Mouse (Mus musculus) lung, postnatal 0 days (tissue): ENCODE measurements at regions not wholly inside any gene's neighbourhood (a gene's known extent, or its start where the extent isn't known, plus 50 kb on each side); places are given as distances from the start of the nearest gene placed in this dataset.

Experiments
- CTCF ChIP-seq: IDR thresholded peaks from 2 replicates; pipeline ENCODE4 v1.5.1; 2016; ENCODE audit warnings: antibody characterized with exemption, mild to moderate bottlenecking
- EP300 ChIP-seq: IDR thresholded peaks from 2 replicates; pipeline ENCODE4 v1.6.1; 2016; ENCODE audit warnings: antibody characterized with exemption, mild to moderate bottlenecking, control low read depth

GRCm38 (mm10) chr10:95031371-95031770 lies 86.7 kb upstream of the Plxnc1 start:
- TF ChIP-seq CTCF, result no peak
- TF ChIP-seq EP300, result no peak
